Comparison of ENCODE assay signal across 8 mouse cellular contexts in the genomic region with DNA sequence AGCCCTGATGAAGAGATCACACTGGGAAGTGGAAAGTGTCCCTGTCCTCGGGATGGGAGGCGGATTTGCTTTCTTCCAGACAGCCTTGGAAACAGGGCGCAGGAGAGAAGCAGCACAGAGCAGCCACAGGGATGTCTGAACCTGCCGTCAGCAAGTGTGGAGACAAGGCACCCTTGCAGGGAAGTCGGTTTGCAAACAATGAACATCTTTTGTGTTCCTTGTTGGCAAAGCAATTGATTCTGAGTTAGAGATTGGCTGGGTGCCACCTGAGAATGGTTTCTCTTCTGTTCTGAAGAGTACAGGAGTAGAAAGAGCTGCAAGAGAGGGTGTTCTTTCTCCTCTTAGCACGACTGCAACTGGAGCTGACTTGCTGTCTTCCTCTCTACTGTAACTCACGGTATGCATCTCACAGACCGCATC.
DNase-seq lines count a peak whose midpoint lies in the region; ATAC-seq lines count a peak whose summit lies in the region.

No protein-coding gene starts in this region.

- no peak for ATAC-seq in intestine, embryonic 15.5 days
- ATAC-seq in intestine, embryonic 16.5 days, result no peak
- no peak for ATAC-seq in limb, embryonic 13.5 days (ENCODE audit: low FRiP score, low read depth)

- H3K27me3 ChIP-seq in intestine, embryonic 15.5 days (replicated peaks), result no peaks in the 10 kb centered on the region
- H3K27me3 ChIP-seq in intestine, embryonic 16.5 days (replicated peaks; ENCODE audit: control insufficient read depth, insufficient read depth, low read length), result no peaks in the 10 kb centered on the region
- H3K27me3 ChIP-seq in limb, embryonic 13.5 days, result 0 out of 2 replicates have a peak, but pooled peaks cover 6% of the 10 kb centered on the region

- peak; percentile 29 for DNase-seq in embryo, embryonic 10.5 days (ENCODE audit: low spot score)
- peak; percentile 14 to 16 for DNase-seq in gastrocnemius, postnatal 4 days (ENCODE audit: low spot score in 2 of 2)
- peak; percentile 61 to 63 for DNase-seq in right cerebral cortex, postnatal 10 days (ENCODE audit: low spot score in 2 of 2)
- DNase-seq in spleen, postnatal 10 days (ENCODE audit: low spot score in 2 of 2), result no peak
- DNase-seq in thymus, postnatal 10 days (ENCODE audit: low spot score in 2 of 2), result no peak

- 0 out of 2 replicates have a peak, but pooled peaks cover 4% of the 10 kb centered on the region for H3K4me1 ChIP-seq in intestine, embryonic 15.5 days (replicated peaks)
- H3K4me1 ChIP-seq in intestine, embryonic 16.5 days (ENCODE audit: control insufficient read depth, insufficient read depth, low read length), result no peaks in the 10 kb centered on the region
- H3K4me1 ChIP-seq in limb, embryonic 13.5 days, result peaks cover 9% of the 10 kb centered on the region; the same call in 1 of the 2 replicates

- 20% methylated on average over 8 of the region's 8 CpGs for WGBS in intestine, embryonic 15.5 days
- 17% methylated on average over 8 of the region's 8 CpGs for WGBS in intestine, embryonic 16.5 days
- WGBS in limb, embryonic 13.5 days, result 27% methylated on average over 8 of the region's 8 CpGs

- H3K27ac ChIP-seq in intestine, embryonic 15.5 days, result no peak overlapping the region
- H3K27ac ChIP-seq in intestine, embryonic 16.5 days (ENCODE audit: low read length), result no peak overlapping the region
- no peak overlapping the region for H3K27ac ChIP-seq in limb, embryonic 13.5 days

- H3K9ac ChIP-seq in intestine, embryonic 15.5 days, result no peak overlapping the region
- no peak overlapping the region for H3K9ac ChIP-seq in intestine, embryonic 16.5 days (ENCODE audit: low read depth, low read length)
- no peak overlapping the region for H3K9ac ChIP-seq in limb, embryonic 13.5 days

- H3K9me3 ChIP-seq in intestine, embryonic 15.5 days, result no peaks in the 10 kb centered on the region
- no peaks in the 10 kb centered on the region for H3K9me3 ChIP-seq in intestine, embryonic 16.5 days (ENCODE audit: control insufficient read depth, low read length)
- no peaks in the 10 kb centered on the region for H3K9me3 ChIP-seq in limb, embryonic 13.5 days

- H3K4me3 ChIP-seq in intestine, embryonic 15.5 days (replicated peaks), result no peak overlapping the region
- no peak overlapping the region for H3K4me3 ChIP-seq in intestine, embryonic 16.5 days (ENCODE audit: low read length)
- H3K4me3 ChIP-seq in limb, embryonic 13.5 days, result no peak overlapping the region

- H3K4me2 ChIP-seq in intestine, embryonic 15.5 days (replicated peaks), result 0 out of 2 replicates have a peak overlapping the region, but pooled peaks have one; percentile 17
- H3K4me2 ChIP-seq in intestine, embryonic 16.5 days (ENCODE audit: low read depth, low read length), result no peak overlapping the region
- peak overlapping the region; percentile 26; the same call in 1 of the 2 replicates for H3K4me2 ChIP-seq in limb, embryonic 13.5 days (replicated peaks)

- no peaks in the 10 kb centered on the region for H3K36me3 ChIP-seq in intestine, embryonic 15.5 days
- H3K36me3 ChIP-seq in intestine, embryonic 16.5 days (ENCODE audit: control insufficient read depth, insufficient read depth, low read length), result no peaks in the 10 kb centered on the region
- H3K36me3 ChIP-seq in limb, embryonic 13.5 days, result no peaks in the 10 kb centered on the region

Comparison
In these comparisons a context has a peak if more than half of its experiments do, and no peak if none do; other contexts are left out.
1. DNase-seq: peak in embryo, embryonic 10.5 days (single experiment), gastrocnemius, postnatal 4 days (2 of 2) and right cerebral cortex, postnatal 10 days (2 of 2); none in spleen, postnatal 10 days (0 of 2) and thymus, postnatal 10 days (0 of 2).